Mouse (Mus musculus): ENCODE measurements around the gene Gdf5.

DNA sequence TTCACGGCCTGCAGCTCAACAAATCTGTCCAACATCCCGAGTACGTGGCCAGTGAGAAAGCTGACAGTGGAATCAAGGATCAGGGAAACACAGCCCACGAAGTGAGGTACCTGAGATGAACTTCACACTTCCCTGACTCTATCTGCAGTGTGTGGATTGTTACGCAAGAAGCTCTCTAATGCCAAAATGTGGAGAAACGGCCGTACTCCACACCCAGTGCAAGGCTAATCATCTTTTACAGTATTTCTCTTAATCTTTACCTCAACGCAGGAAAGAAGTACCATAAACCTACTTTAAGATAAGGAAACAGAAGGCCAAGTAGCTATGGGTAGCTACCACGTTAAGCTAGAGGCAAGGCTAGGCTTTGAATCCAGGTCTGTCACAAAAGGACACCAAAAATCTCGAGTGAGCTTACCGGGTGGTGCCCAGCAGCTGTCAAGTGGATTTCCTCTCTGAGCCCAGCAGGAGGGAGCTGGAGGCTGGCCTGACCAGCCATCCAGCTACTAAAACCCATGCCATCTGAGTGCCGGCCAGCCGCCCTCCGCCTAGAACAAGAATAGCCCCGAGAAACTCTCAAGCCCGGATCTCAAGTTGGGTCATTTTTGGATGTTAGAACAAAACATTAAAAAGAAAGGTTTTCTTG is 42.1 kb downstream of the Gdf5 start:
- TF ChIP-seq POLR2A (IDR thresholded peaks at IDR 0.05; ENCODE audit: borderline replicate concordance, control insufficient read depth, low read depth, low read length) (no peak), CTCF (IDR thresholded peaks at IDR 0.05; ENCODE audit: control insufficient read depth, insufficient read depth, low read length) (no peak)
